Mouse (Mus musculus) kidney, postnatal 4 days (tissue): ENCODE measurements around the gene Cacybp.

ENCODE experiments used
- DNase-seq, 2 experiments: peaks; one replicate each; pipeline ENCODE4 v3.0.0; 2021; ENCODE audit warnings: mixed read lengths in 2 of 2

The Cacybp gene

GRCm38 (mm10) chr1:160212703-160213669 lies at the start of gene Cacybp:
Gene Cacybp, minus strand, starts transcription at chr1:160212875.
- DNase-seq = peak; percentile 100

GRCm38 (mm10) chr1:160262415-160262814 lies 49.7 kb upstream of the Cacybp start:
- DNase-seq = no peak

- DNase-seq = no peak
Measured at GRCm38 (mm10) chr1:160261849-160262248, 49.2 kb upstream of the Cacybp start.

GRCm38 (mm10) chr1:160260605-160261004 lies 47.9 kb upstream of the Cacybp start:
- DNase-seq = no peak

GRCm38 (mm10) chr1:160259884-160260283 lies 47.2 kb upstream of the Cacybp start:
- DNase-seq = peak; percentile 20 to 33

- no peak for DNase-seq
Measured at GRCm38 (mm10) chr1:160253108-160253507, 40.4 kb upstream of the Cacybp start.

- DNase-seq = no peak
Measured at GRCm38 (mm10) chr1:160251388-160252007, 38.8 kb upstream of the Cacybp start.

- DNase-seq = no peak
Measured at GRCm38 (mm10) chr1:160250782-160251181, 38.1 kb upstream of the Cacybp start.

- DNase-seq = no peak
Measured at GRCm38 (mm10) chr1:160249786-160250185, 37.1 kb upstream of the Cacybp start.

- DNase-seq = no peak
Measured at GRCm38 (mm10) chr1:160247473-160247872, 34.8 kb upstream of the Cacybp start.

GRCm38 (mm10) chr1:160246844-160247243 lies 34.2 kb upstream of the Cacybp start:
- DNase-seq = no peak

GRCm38 (mm10) chr1:160245954-160246353 lies 33.3 kb upstream of the Cacybp start:
- DNase-seq = no peak

- no peak for DNase-seq
Measured at GRCm38 (mm10) chr1:160244689-160245088, 32.0 kb upstream of the Cacybp start.

GRCm38 (mm10) chr1:160240091-160240490 lies 27.4 kb upstream of the Cacybp start:
- DNase-seq = no peak

- DNase-seq = no peak
Measured at GRCm38 (mm10) chr1:160238852-160239443, 26.3 kb upstream of the Cacybp start.

GRCm38 (mm10) chr1:160237981-160238380 lies 25.3 kb upstream of the Cacybp start:
- no peak for DNase-seq

GRCm38 (mm10) chr1:160233921-160234320 lies 21.2 kb upstream of the Cacybp start:
- peak in 1 of 2 experiments; percentile 12 for DNase-seq

- DNase-seq = no peak
Measured at GRCm38 (mm10) chr1:160232113-160232512, 19.4 kb upstream of the Cacybp start.

- DNase-seq = peak in 1 of 2 experiments; percentile 17
Measured at GRCm38 (mm10) chr1:160231013-160231412, 18.3 kb upstream of the Cacybp start.

- no peak for DNase-seq
Measured at GRCm38 (mm10) chr1:160227850-160228249, 15.2 kb upstream of the Cacybp start.

GRCm38 (mm10) chr1:160227196-160227595 lies 14.5 kb upstream of the Cacybp start:
- no peak for DNase-seq

- DNase-seq = no peak
Measured at GRCm38 (mm10) chr1:160224093-160224492, 11.4 kb upstream of the Cacybp start.

GRCm38 (mm10) chr1:160217898-160218297 lies 5.2 kb upstream of the Cacybp start:
- DNase-seq = no peak

GRCm38 (mm10) chr1:160214171-160214570 lies 1.5 kb upstream of the Cacybp start:
- no peak for DNase-seq
